Mouse (Mus musculus): ENCODE measurements around the gene Gm21732. TPM values are rescaled to one million over a fixed set of nuclear protein-coding genes. Genes with fewer than 3 reads are reported as not detected.
"Not testable (repeated sequence)": the region's sequence is repeated elsewhere in the genome, so short reads cannot be mapped to it uniquely, and the experiment has no call there.

Gm21732 gene
- polyA plus RNA-seq (2012; ENCODE audit: insufficient read depth, low replicate concordance), result not detected in 2 replicates

DNA sequence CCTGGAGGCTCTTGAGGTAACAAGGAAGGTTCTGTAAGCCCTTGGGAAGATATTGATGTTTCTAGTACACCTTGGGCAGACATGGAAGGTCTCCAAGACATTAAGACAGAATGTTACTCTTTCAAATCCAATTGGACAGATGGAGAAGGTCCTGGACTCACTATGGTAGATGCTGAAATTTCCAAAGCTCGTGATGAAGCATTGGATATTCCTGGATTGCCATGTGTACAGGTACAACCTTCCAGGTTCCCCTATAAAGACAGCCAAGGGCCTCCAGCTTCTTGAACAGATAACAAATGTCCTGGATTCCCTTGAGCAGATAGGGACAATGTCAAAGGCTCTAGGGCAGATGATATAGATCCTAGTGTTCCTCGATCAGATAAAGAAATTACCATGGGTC is at the start of gene Gm21732:
TSS of gene Gm21732 (minus strand) at position 101 of the 400 bp plus-strand sequence.
- H3K36me3 ChIP-seq (replicated peaks; ENCODE audit: low read length); H3K27me3 ChIP-seq (replicated peaks); H3K4me3 ChIP-seq (replicated peaks); H3K4me1 ChIP-seq; H3K9me3 ChIP-seq: not testable (repeated sequence)

Other genes with a start within 250 kb of the Gm21732 start
- gene Gm20897, start 73.5 kb downstream of the Gm21732 start, polyA plus RNA-seq (2012; ENCODE audit: insufficient read depth, low replicate concordance), result not detected in 2 replicates

Measured in megakaryocyte, embryonic 14.5 days (primary cell).